Mouse (Mus musculus): ENCODE measurements around the gene Best2.
A peak's percentile ranks its signal among the peaks of the same experiment; 100 is the strongest.

The Best2 gene

GRCm38 (mm10) chr8:85021514-85022055, 7.3 kb upstream of the Best2 start:
- no peak for DNase-seq

- no peak for DNase-seq
Observed at GRCm38 (mm10) chr8:85017209-85017608, 2.9 kb upstream of the Best2 start.

- no peak for DNase-seq
Observed at GRCm38 (mm10) chr8:85016724-85017123, 2.4 kb upstream of the Best2 start.

- peak; percentile 65 to 78 for DNase-seq
Observed at GRCm38 (mm10) chr8:85013230-85013840, 996 bp downstream of the Best2 start.

- DNase-seq, result no peak
Observed at GRCm38 (mm10) chr8:85011242-85011641, 3.1 kb downstream of the Best2 start.

GRCm38 (mm10) chr8:85007686-85008085, 6.6 kb downstream of the Best2 start:
- no peak for DNase-seq

- peak; percentile 96 to 99 for DNase-seq
Observed at GRCm38 (mm10) chr8:84997649-84998295, 16.6 kb downstream of the Best2 start.

GRCm38 (mm10) chr8:84996978-84997377, 17.4 kb downstream of the Best2 start:
- DNase-seq, result no peak

- no peak for DNase-seq
Observed at GRCm38 (mm10) chr8:84995680-84996079, 18.7 kb downstream of the Best2 start.

GRCm38 (mm10) chr8:84994375-84994774, 20.0 kb downstream of the Best2 start:
- no peak for DNase-seq

- DNase-seq, result peak in 1 of 2 experiments; percentile 75
Observed at GRCm38 (mm10) chr8:84990836-84991235, 23.5 kb downstream of the Best2 start.

- peak; percentile 98 to 99 for DNase-seq
Observed at GRCm38 (mm10) chr8:84990349-84990748, 24.0 kb downstream of the Best2 start, which contains the start of gene Hook2. Gene Hook2, plus strand, starts transcription at chr8:84990603.

- DNase-seq, result peak; percentile 94 to 95
Observed at GRCm38 (mm10) chr8:84989810-84990209, 24.5 kb downstream of the Best2 start.

GRCm38 (mm10) chr8:84989311-84989731, 25.0 kb downstream of the Best2 start:
- peak in 1 of 2 experiments; percentile 52 for DNase-seq

- no peak for DNase-seq
Observed at GRCm38 (mm10) chr8:84987903-84988302, 26.4 kb downstream of the Best2 start.

GRCm38 (mm10) chr8:84987388-84987787, 26.9 kb downstream of the Best2 start:
- no peak for DNase-seq

GRCm38 (mm10) chr8:84986379-84986945, 27.9 kb downstream of the Best2 start:
- no peak for DNase-seq

GRCm38 (mm10) chr8:84985684-84986378, 28.5 kb downstream of the Best2 start:
- peak; percentile 91 to 92 for DNase-seq

GRCm38 (mm10) chr8:84985049-84985683, 29.2 kb downstream of the Best2 start:
- no peak for DNase-seq

GRCm38 (mm10) chr8:84984294-84985048, 29.9 kb downstream of the Best2 start:
- no peak for DNase-seq

GRCm38 (mm10) chr8:84982499-84983011, 31.8 kb downstream of the Best2 start:
- no peak for DNase-seq
